ENCODE assay signal across 1 mouse cellular context in the genomic region with DNA sequence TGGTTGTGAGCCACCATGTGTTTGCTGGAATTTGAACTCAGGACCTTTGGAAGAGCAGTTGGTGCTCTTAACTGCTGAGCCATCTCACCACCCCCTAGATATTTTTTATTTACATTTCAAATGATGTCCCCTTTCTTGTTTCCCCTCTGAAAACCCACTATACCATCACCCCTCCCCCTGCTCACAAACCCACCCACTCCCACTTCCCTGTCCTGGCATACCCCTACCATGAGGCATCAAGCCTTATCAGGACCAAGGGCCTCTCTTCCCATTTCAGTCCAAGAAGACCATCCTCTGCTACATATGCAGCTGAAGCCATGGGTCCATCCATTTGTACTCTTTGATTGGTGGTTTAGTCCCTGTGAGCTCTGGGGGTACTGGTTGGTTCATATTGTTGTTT. TPM values are rescaled to one million over a fixed set of nuclear protein-coding genes. Genes with fewer than 3 reads are reported as not detected.
"Had no signal": no experiment of that assay in that cellular context is flagged by ENCODE, and none has a peak within 500 bp of the region (broad histone marks: within the 10 kb centered on the region; RNA-seq: fewer than 3 reads in every experiment).

No protein-coding gene starts in this region.

RNA-seq across cellular contexts. Expression of a gene that starts 36.2 kb away (rescaled TPM):
- total RNA-seq: megakaryocyte, adult 5-6 weeks had no signal
